In genomic region chr9:25485406-25485805, GRCm38 (mm10) we compare ENCODE assay signal across 9 mouse cellular contexts. TPM values are rescaled to one million over a fixed set of nuclear protein-coding genes. Genes with fewer than 3 reads are reported as not detected.
DNase-seq lines count a peak whose midpoint lies in the region; ATAC-seq lines count a peak whose summit lies in the region.
"Had no signal": no experiment of that assay in that cellular context is flagged by ENCODE, and none has a peak within 500 bp of the region (broad histone marks: within the 10 kb centered on the region; RNA-seq: fewer than 3 reads in every experiment).

No protein-coding gene starts in this region.

- WGBS in forebrain, embryonic 15.5 days = 63% methylated on average over 7 of the region's 7 CpGs
- 75% methylated on average over 7 of the region's 7 CpGs for WGBS in forebrain, embryonic 11.5 days
- WGBS in midbrain, embryonic 13.5 days = 68% methylated on average over 7 of the region's 7 CpGs
- WGBS in midbrain, embryonic 14.5 days = 62% methylated on average over 7 of the region's 7 CpGs
- WGBS in macrophage (ENCODE audit: missing documents) = 14% methylated on average over 7 of the region's 7 CpGs
- 88% methylated on average over 7 of the region's 7 CpGs for WGBS in kidney, embryonic 16.5 days

- no peak for DNase-seq in forebrain, embryonic 11.5 days (ENCODE audit: low spot score)
- no peak for DNase-seq in midbrain, embryonic 14.5 days
- DNase-seq in kidney, postnatal 4 days = no peak
- no peak for DNase-seq in layer of hippocampus, adult 9-11 months
- DNase-seq: gastrocnemius, postnatal 36 days had no signal

- H3K4me2 ChIP-seq in forebrain, embryonic 15.5 days (replicated peaks) = peak overlapping the region; percentile 27
- H3K4me2 ChIP-seq in forebrain, embryonic 11.5 days (ENCODE audit: low read depth, low read length, severe bottlenecking) = no peak overlapping the region
- H3K4me2 ChIP-seq in midbrain, embryonic 13.5 days (replicated peaks) = 0 out of 2 replicates have a peak overlapping the region, but pooled peaks have one; percentile 84
- no peak overlapping the region for H3K4me2 ChIP-seq in midbrain, embryonic 14.5 days (ENCODE audit: low read length)
- no peak overlapping the region for H3K4me2 ChIP-seq in kidney, embryonic 16.5 days (replicated peaks; ENCODE audit: low read depth, low read length)

- H3K79me2 ChIP-seq in macrophage (ENCODE audit: inconsistent target) = peaks cover 86% of the 10 kb centered on the region

- no peaks in the 10 kb centered on the region for H3K9me3 ChIP-seq in forebrain, embryonic 15.5 days
- no peaks in the 10 kb centered on the region for H3K9me3 ChIP-seq in forebrain, embryonic 11.5 days (ENCODE audit: control insufficient read depth, low read length)
- H3K9me3 ChIP-seq in midbrain, embryonic 13.5 days = no peaks in the 10 kb centered on the region
- no peaks in the 10 kb centered on the region for H3K9me3 ChIP-seq in midbrain, embryonic 14.5 days (ENCODE audit: control insufficient read depth, low read length)
- no peaks in the 10 kb centered on the region for H3K9me3 ChIP-seq in kidney, embryonic 16.5 days (ENCODE audit: low read length)

- peaks cover 48% of the 10 kb centered on the region for H3K4me1 ChIP-seq in forebrain, embryonic 15.5 days
- no peaks in the 10 kb centered on the region for H3K4me1 ChIP-seq in forebrain, embryonic 11.5 days (replicated peaks; ENCODE audit: control insufficient read depth, insufficient read depth, low read length)
- peaks cover 33% of the 10 kb centered on the region for H3K4me1 ChIP-seq in midbrain, embryonic 13.5 days (replicated peaks)
- H3K4me1 ChIP-seq in midbrain, embryonic 14.5 days (ENCODE audit: control insufficient read depth, insufficient read depth, low read length) = peaks cover 8% of the 10 kb centered on the region; the same call in 1 of the 2 replicates
- H3K4me1 ChIP-seq in kidney, embryonic 16.5 days (ENCODE audit: insufficient read depth, low read length) = peaks cover 31% of the 10 kb centered on the region

- ATAC-seq in forebrain, embryonic 15.5 days (replicated peaks) = no peak
- no peak for ATAC-seq in forebrain, embryonic 11.5 days (replicated peaks; ENCODE audit: low FRiP score)
- ATAC-seq in midbrain, embryonic 13.5 days = no peak
- ATAC-seq in midbrain, embryonic 14.5 days (ENCODE audit: low FRiP score, low TSS enrichment) = no peak
- no peak for ATAC-seq in kidney, embryonic 16.5 days (ENCODE audit: low FRiP score, low TSS enrichment)

- no peak overlapping the region for H3K4me3 ChIP-seq in forebrain, embryonic 15.5 days
- no peak overlapping the region for H3K4me3 ChIP-seq in forebrain, embryonic 11.5 days (ENCODE audit: low read depth, low read length)
- no peak overlapping the region for H3K4me3 ChIP-seq in midbrain, embryonic 13.5 days (replicated peaks)
- no peak overlapping the region for H3K4me3 ChIP-seq in midbrain, embryonic 14.5 days (replicated peaks; ENCODE audit: low read depth, low read length)
- H3K4me3 ChIP-seq in macrophage (ENCODE audit: inconsistent target) = no peak overlapping the region; the same call in 1 of the 2 replicates
- no peak overlapping the region for H3K4me3 ChIP-seq in kidney, embryonic 16.5 days (ENCODE audit: low read length)

- H3K36me3 ChIP-seq in forebrain, embryonic 15.5 days = no peaks in the 10 kb centered on the region
- H3K36me3 ChIP-seq in forebrain, embryonic 11.5 days (ENCODE audit: control insufficient read depth, insufficient read depth, low read length) = no peaks in the 10 kb centered on the region
- no peaks in the 10 kb centered on the region for H3K36me3 ChIP-seq in midbrain, embryonic 13.5 days
- no peaks in the 10 kb centered on the region for H3K36me3 ChIP-seq in midbrain, embryonic 14.5 days (ENCODE audit: control insufficient read depth, insufficient read depth, low read length)
- H3K36me3 ChIP-seq in macrophage (ENCODE audit: inconsistent target) = no peaks in the 10 kb centered on the region
- no peaks in the 10 kb centered on the region for H3K36me3 ChIP-seq in kidney, embryonic 16.5 days (ENCODE audit: insufficient read depth, low read length)

- no peak overlapping the region for H3K9ac ChIP-seq in forebrain, embryonic 15.5 days (replicated peaks)
- no peak overlapping the region for H3K9ac ChIP-seq in forebrain, embryonic 11.5 days (ENCODE audit: low read length)
- no peak overlapping the region for H3K9ac ChIP-seq in midbrain, embryonic 13.5 days (replicated peaks)
- no peak overlapping the region for H3K9ac ChIP-seq in midbrain, embryonic 14.5 days (replicated peaks; ENCODE audit: low read length)
- no peak overlapping the region for H3K9ac ChIP-seq in kidney, embryonic 16.5 days (replicated peaks; ENCODE audit: low read length)

- H3K27me3 ChIP-seq in forebrain, embryonic 15.5 days = no peaks in the 10 kb centered on the region
- H3K27me3 ChIP-seq in forebrain, embryonic 11.5 days (ENCODE audit: control insufficient read depth, insufficient read depth, low read length) = no peaks in the 10 kb centered on the region
- peaks cover 8% of the 10 kb centered on the region for H3K27me3 ChIP-seq in midbrain, embryonic 13.5 days
- no peaks in the 10 kb centered on the region for H3K27me3 ChIP-seq in midbrain, embryonic 14.5 days (ENCODE audit: control insufficient read depth, insufficient read depth, low read length)
- peaks cover 12% of the 10 kb centered on the region; the same call in 1 of the 2 replicates for H3K27me3 ChIP-seq in kidney, embryonic 16.5 days (ENCODE audit: insufficient read depth, low read length)

- H3K27ac ChIP-seq in forebrain, embryonic 15.5 days (replicated peaks) = no peak overlapping the region
- H3K27ac ChIP-seq in forebrain, embryonic 11.5 days (ENCODE audit: low read depth, low read length) = no peak overlapping the region
- no peak overlapping the region for H3K27ac ChIP-seq in midbrain, embryonic 13.5 days
- no peak overlapping the region for H3K27ac ChIP-seq in midbrain, embryonic 14.5 days (replicated peaks; ENCODE audit: low read depth, low read length)
- peak overlapping the region; percentile 46; the same call in 1 of the 2 replicates for H3K27ac ChIP-seq in macrophage
- no peak overlapping the region for H3K27ac ChIP-seq in kidney, embryonic 16.5 days (ENCODE audit: low read length)

RNA-seq across cellular contexts. Expression of gene Eepd1, which starts 4.1 kb away (rescaled TPM):
- polyA plus RNA-seq in forebrain, embryonic 15.5 days (2015; fragmentation: Nextera tagmentation; extraction: Ambion mirVana) = 13.5 and 14.2 TPM in 2 replicates
- polyA plus RNA-seq in forebrain, embryonic 11.5 days (2014; fragmentation: Nextera tagmentation; extraction: Ambion mirVana) = 9.2 and 10.3 TPM in 2 replicates
- 5.1 and 5.3 TPM in 2 replicates for polyA plus RNA-seq in midbrain, embryonic 13.5 days (2015; fragmentation: Nextera tagmentation; extraction: Ambion mirVana)
- polyA plus RNA-seq in midbrain, embryonic 14.5 days (2014; fragmentation: Nextera tagmentation; extraction: Ambion mirVana) = 6.4 and 6.9 TPM in 2 replicates
- total RNA-seq in macrophage (2018; cell fraction: chromatin; rRNA removed) = 100 to 1,000 TPM in 17 of 26 experiments, 10 to 100 TPM in 8, 1 to 10 TPM in 1; 6.3 to 337 (median 134) TPM
- 10 to 100 TPM; 18.6 to 53.9 (median 33.0) TPM for total RNA-seq in macrophage (2018; cell fraction: cytosol; rRNA removed)
- total RNA-seq in macrophage (2018; cell fraction: nucleus; rRNA removed) = 100 to 1,000 TPM in 7 of 26 experiments, 10 to 100 TPM in 19; 12.8 to 225 (median 54.1) TPM
- polyA plus RNA-seq in macrophage (2018) = 15.4 to 45.8 TPM (median 36.5 TPM) in 3 replicates
- polyA plus RNA-seq in kidney, embryonic 16.5 days (2015; fragmentation: Nextera tagmentation; extraction: Ambion mirVana) = 7.0 and 7.8 TPM in 2 replicates

Comparison
In these comparisons a context has a peak if more than half of its experiments do, and no peak if none do; other contexts are left out.
1. H3K4me2 ChIP-seq: peak in forebrain, embryonic 15.5 days (single experiment) and midbrain, embryonic 13.5 days (single experiment); none in forebrain, embryonic 11.5 days (single experiment), midbrain, embryonic 14.5 days (single experiment) and kidney, embryonic 16.5 days (single experiment).